Mouse (Mus musculus) forebrain, embryonic 14.5 days (tissue): ENCODE results near the gene Cers4. TPM values are rescaled to one million over a fixed set of nuclear protein-coding genes. Genes with fewer than 3 reads are reported as not detected.

ENCODE experiments used
- ATAC-seq: fragments of 200-750 bp; cut with Nextera tagmentation; 2 replicates; pipeline ENCODE4 v1.8.0; 2017; ENCODE audit warnings: mild to moderate bottlenecking, moderate library complexity
- DNase-seq: peaks from one replicate; pipeline ENCODE4 v3.0.0-alpha.2; 2015; ENCODE audit warnings: low spot score
- H3K27ac ChIP-seq: fragments of 300-500 bp; sonication (generic); 2 replicates; pipeline ENCODE4 v1.5.1; 2014; ENCODE audit warnings: low read depth, mild to moderate bottlenecking, control low read depth, low read length, moderate library complexity
- H3K27me3 ChIP-seq: fragments of 300-500 bp; sonication (generic); replicated peaks from 2 replicates; pipeline ENCODE4 v1.6.1; 2014; ENCODE audit warnings: low read length, control low read depth, mixed read lengths; ENCODE audit not compliant: control insufficient read depth, insufficient read depth
- H3K36me3 ChIP-seq: fragments of 300-500 bp; sonication (generic); 2 replicates; pipeline ENCODE4 v1.6.1; 2014; ENCODE audit warnings: low read length, control low read depth; ENCODE audit not compliant: control insufficient read depth, insufficient read depth
- H3K4me1 ChIP-seq: fragments of 300-500 bp; sonication (generic); 2 replicates; pipeline ENCODE4 v1.6.1; 2014; ENCODE audit warnings: antibody characterized with exemption, low read length, control low read depth; ENCODE audit not compliant: control insufficient read depth, insufficient read depth
- H3K4me2 ChIP-seq: fragments of 300-500 bp; sonication (generic); 2 replicates; pipeline ENCODE4 v1.6.1; 2014; ENCODE audit warnings: mild to moderate bottlenecking, control low read depth, low read length
- H3K4me3 ChIP-seq: fragments of 300-500 bp; sonication (generic); 2 replicates; pipeline ENCODE4 v1.5.1; 2014; ENCODE audit warnings: low read depth, low read length, control low read depth
- H3K9ac ChIP-seq: fragments of 300-500 bp; sonication (generic); 2 replicates; pipeline ENCODE4 v1.6.1; 2014; ENCODE audit warnings: mild to moderate bottlenecking, low read length, control low read depth, moderate library complexity
- H3K9me3 ChIP-seq: fragments of 300-500 bp; sonication (generic); replicated peaks from 2 replicates; pipeline ENCODE4 v1.6.1; 2016; ENCODE audit warnings: low read length, control low read depth, mixed read lengths; ENCODE audit not compliant: control insufficient read depth
- WGBS: fragments of 180-500 bp; shearing (Covaris S2); extraction: QIAGEN DNeasy Blood & Tissue Kit; methylation state at CpG from one replicate; pipeline ENCODE4 v1.1.7; 2014; 5-methylcytosine and 5-hydroxymethylcytosine counted together
- polyA plus RNA-seq: library from polyadenylated mRNA; unstranded; fragments of >200 nt; fragmentation: Nextera tagmentation; extraction: Ambion mirVana; gene quantifications from 2 replicates; pipeline ENCODE4 v1.2.1, GENCODE M21; 2014

Cers4 gene
- polyA plus RNA-seq, 1 experiment from 2014 or later = 25.1 TPM

DNA sequence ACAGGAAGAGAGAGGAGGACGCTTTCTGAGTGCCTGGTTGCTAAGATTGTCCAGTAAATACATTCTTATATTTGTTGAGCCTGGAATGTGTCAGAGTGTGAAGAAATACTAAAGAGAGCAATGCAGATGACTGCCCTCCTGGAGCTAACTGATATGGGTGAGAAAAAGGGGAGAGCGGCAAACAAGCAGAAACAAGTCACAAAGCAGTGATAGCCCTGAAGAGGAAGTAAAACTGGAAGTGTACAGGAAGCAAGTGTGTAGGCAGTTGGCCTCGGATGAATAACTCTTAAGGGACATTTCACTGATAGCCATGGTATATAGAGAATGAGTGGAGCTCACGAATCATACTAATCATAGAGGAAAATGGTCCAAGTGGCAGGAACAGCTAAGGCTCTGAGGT lies 28.6 kb downstream of the Cers4 start:
- H3K4me1 ChIP-seq = no peaks in the 10 kb centered on the region
- H3K27ac ChIP-seq = no peak overlapping the region
- ATAC-seq (no peak), DNase-seq (no peak)
- no peak overlapping the region for H3K9ac ChIP-seq
- no peak overlapping the region for H3K4me3 ChIP-seq
- no peak overlapping the region for H3K4me2 ChIP-seq
- H3K9me3 ChIP-seq = no peaks in the 10 kb centered on the region
- H3K27me3 ChIP-seq = no peaks in the 10 kb centered on the region
- WGBS = 89% methylated on average over 4 of the region's 4 CpGs
- peaks cover 60% of the 10 kb centered on the region for H3K36me3 ChIP-seq

DNA sequence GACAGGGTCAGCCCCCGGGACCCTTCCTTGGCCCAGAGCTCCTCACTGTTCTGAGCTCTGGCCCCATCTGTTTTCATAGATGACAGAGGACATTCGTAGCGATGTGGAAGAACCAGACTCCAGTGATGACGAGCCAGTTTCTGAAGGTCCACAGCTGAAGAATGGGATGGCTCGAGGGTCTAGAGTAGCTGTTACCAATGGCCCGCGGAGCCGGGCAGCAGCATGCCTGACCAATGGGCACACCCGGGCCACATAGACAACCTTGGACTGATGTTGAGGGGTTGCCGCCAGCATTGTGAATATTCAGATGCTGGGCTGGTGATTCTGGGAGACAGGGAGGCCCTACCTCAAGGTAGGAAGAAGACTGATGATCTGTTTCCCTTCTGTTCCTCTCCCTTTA lies 30.7 kb downstream of the Cers4 start:
- no peaks in the 10 kb centered on the region for H3K9me3 ChIP-seq
- H3K4me1 ChIP-seq = no peaks in the 10 kb centered on the region
- H3K27me3 ChIP-seq = no peaks in the 10 kb centered on the region
- peaks cover 41% of the 10 kb centered on the region for H3K36me3 ChIP-seq
- WGBS = 97% methylated on average over 10 of the region's 10 CpGs
- ATAC-seq (no peak), DNase-seq (no peak)
- H3K4me3 ChIP-seq = no peak overlapping the region
- H3K9ac ChIP-seq = no peak overlapping the region
- H3K4me2 ChIP-seq = no peak overlapping the region
- no peak overlapping the region for H3K27ac ChIP-seq

Other genes starting within 250 kb of the Cers4 start
- gene Tgfbr3l, start 244.8 kb upstream of the Cers4 start, polyA plus RNA-seq = 2.1 and 2.8 TPM in 2 replicates
- 59.9 and 81.8 TPM in 2 replicates for gene Snapc2, start 239.9 kb upstream of the Cers4 start, polyA plus RNA-seq
- 236 and 302 TPM in 2 replicates for gene Ctxn1, start 233.8 kb upstream of the Cers4 start, polyA plus RNA-seq
- 49.9 and 51.3 TPM in 2 replicates for gene Timm44, start 217.1 kb upstream of the Cers4 start, polyA plus RNA-seq
- gene Ccl25, start 167.8 kb upstream of the Cers4 start, polyA plus RNA-seq = 12.2 and 16.3 TPM in 2 replicates
- gene Elavl1, start 167.6 kb upstream of the Cers4 start, polyA plus RNA-seq = 134 and 153 TPM in 2 replicates
- 18.8 and 22.7 TPM in 2 replicates for gene Zfp958, start 120.1 kb downstream of the Cers4 start, polyA plus RNA-seq